Mouse (Mus musculus): ENCODE measurements around the gene Olfr765. TPM values are rescaled to one million over a fixed set of nuclear protein-coding genes. Genes with fewer than 3 reads are reported as not detected.

Gene Olfr765
- total and polyA plus RNA-seq, 3 experiments, result not detected

- 0 out of 4 replicates have a peak, but pooled peaks cover 0 to 3% of the 10 kb centered on the region in 2 experiments for H3K4me1 ChIP-seq (ENCODE audit: control insufficient read depth in 1 of 2, insufficient read depth in 2 of 2)
- no peak for DNase-seq (ENCODE audit: extremely low read depth)
- TF ChIP-seq GABPA (IDR thresholded peaks at IDR 0.05; ENCODE audit: insufficient replicate concordance, low read depth, low read length), result no peak
- TF ChIP-seq RAD21 (IDR thresholded peaks at IDR 0.05; ENCODE audit: low read depth, low read length), result no peak
- no peak for TF ChIP-seq PAX5 (IDR thresholded peaks at IDR 0.05; ENCODE audit: low read length)
- no peak for TF ChIP-seq ZKSCAN1 (IDR thresholded peaks at IDR 0.05; ENCODE audit: borderline replicate concordance, low read depth, low read length)
- no peak for TF ChIP-seq ZNF384 (IDR thresholded peaks at IDR 0.05; ENCODE audit: low read depth, low read length)
- no peak for TF ChIP-seq USF2 (conservative IDR thresholded peaks at IDR 0.05; ENCODE audit: low read depth, low read length)
- H3K4me2 ChIP-seq (ENCODE audit: insufficient read depth, low read depth, poor library complexity, severe bottlenecking), result no peak overlapping the region
- no peaks in the 10 kb centered on the region for H3K9me3 ChIP-seq (replicated peaks; ENCODE audit: low read length)
- H3K27ac ChIP-seq (ENCODE audit: insufficient read depth, low read depth), result no peak overlapping the region
- dilution Hi-C loops (cut with MboI; ENCODE audit: extremely low pct_ligation_motif_present, extremely low pct_unique_long_range_greater_than_20kb, low sequenced_read_pairs) (no loop called here), in situ Hi-C loops (cut with MboI; ENCODE audit: low pct_ligation_motif_present, low pct_unique_long_range_greater_than_20kb, low sequenced_read_pairs) (no loop called here)
- H3K4me3 ChIP-seq (replicated peaks in 1 of 3; ENCODE audit: low read depth in 2 of 3, low read length in 2 of 3, poor library complexity in 1 of 3), result no peak overlapping the region
- H3K36me3 ChIP-seq (replicated peaks in 1 of 2; ENCODE audit: control insufficient read depth in 1 of 2, insufficient read depth in 1 of 2, low read length in 1 of 2), result no peaks in the 10 kb centered on the region
- no peaks in the 10 kb centered on the region for H3K79me2 ChIP-seq (replicated peaks; ENCODE audit: control insufficient read depth, extremely low read depth, insufficient read depth, poor library complexity, severe bottlenecking)
- H3K27me3 ChIP-seq (replicated peaks), result no peaks in the 10 kb centered on the region
- no peak overlapping the region for H3K9ac ChIP-seq (ENCODE audit: insufficient read depth, low read depth)
Observed at GRCm38 (mm10) chr10:128995796-128996195, 54.0 kb downstream of the Olfr765 start.

Other genes with a start within 250 kb of the Olfr765 start
Only the 20 nearest of the 25 such genes appear.
- gene Gdf11, start 158.3 kb downstream of the Olfr765 start, total RNA-seq (2012; rRNA removed), result 4.5 and 5.4 TPM in 2 replicates
- 3.4 and 4.3 TPM in 2 replicates for gene Gdf11, start 158.3 kb downstream of the Olfr765 start, total RNA-seq (2014; rRNA removed)
- 7.3 and 7.4 TPM in 2 replicates for gene Gdf11, start 158.3 kb downstream of the Olfr765 start, polyA plus RNA-seq (2012; ENCODE audit: insufficient read length, low read depth)
- 0.34 TPM in 1 of 2 replicates, not detected in the other for gene Cd63, start 149.0 kb downstream of the Olfr765 start, total RNA-seq (2012; rRNA removed)
- gene Cd63, start 149.0 kb downstream of the Olfr765 start, total RNA-seq (2014; rRNA removed), result not detected in 2 replicates
- gene Cd63, start 149.0 kb downstream of the Olfr765 start, polyA plus RNA-seq (2012; ENCODE audit: insufficient read length, low read depth), result 0.55 TPM in 1 of 2 replicates, not detected in the other
- gene Rdh5, start 127.1 kb downstream of the Olfr765 start, total RNA-seq (2012; rRNA removed), result 2.6 and 4.3 TPM in 2 replicates
- 3.8 and 5.2 TPM in 2 replicates for gene Rdh5, start 127.1 kb downstream of the Olfr765 start, total RNA-seq (2014; rRNA removed)
- gene Rdh5, start 127.1 kb downstream of the Olfr765 start, polyA plus RNA-seq (2012; ENCODE audit: insufficient read length, low read depth), result 4.6 and 6.2 TPM in 2 replicates
- 67.8 and 74.4 TPM in 2 replicates for gene Bloc1s1, start 126.0 kb downstream of the Olfr765 start, total RNA-seq (2012; rRNA removed)
- 33.6 and 34.1 TPM in 2 replicates for gene Bloc1s1, start 126.0 kb downstream of the Olfr765 start, total RNA-seq (2014; rRNA removed)
- gene Bloc1s1, start 126.0 kb downstream of the Olfr765 start, polyA plus RNA-seq (2012; ENCODE audit: insufficient read length, low read depth), result 37.1 and 46.9 TPM in 2 replicates
- gene Itga7, start 116.2 kb downstream of the Olfr765 start, total RNA-seq (2012; rRNA removed), result 0.34 and 0.64 TPM in 2 replicates
- gene Itga7, start 116.2 kb downstream of the Olfr765 start, total RNA-seq (2014; rRNA removed), result 0.14 and 0.55 TPM in 2 replicates
- gene Itga7, start 116.2 kb downstream of the Olfr765 start, polyA plus RNA-seq (2012; ENCODE audit: insufficient read length, low read depth), result 0.63 and 0.74 TPM in 2 replicates
- gene Mettl7b, start 89.0 kb downstream of the Olfr765 start, total RNA-seq (2012; rRNA removed), result not detected in 2 replicates
- gene Mettl7b, start 89.0 kb downstream of the Olfr765 start, total RNA-seq (2014; rRNA removed), result not detected in 2 replicates
- gene Mettl7b, start 89.0 kb downstream of the Olfr765 start, polyA plus RNA-seq (2012; ENCODE audit: insufficient read length, low read depth), result not detected in 2 replicates
- gene Olfr9, start 60.6 kb downstream of the Olfr765 start, total RNA-seq (2012; rRNA removed), result not detected in 2 replicates
- not detected in 2 replicates for gene Olfr9, start 60.6 kb downstream of the Olfr765 start, total RNA-seq (2014; rRNA removed)
- not detected in 2 replicates for gene Olfr9, start 60.6 kb downstream of the Olfr765 start, polyA plus RNA-seq (2012; ENCODE audit: insufficient read length, low read depth)
- gene Olfr763, start 39.2 kb downstream of the Olfr765 start, total RNA-seq (2012; rRNA removed), result not detected in 2 replicates
- gene Olfr763, start 39.2 kb downstream of the Olfr765 start, total RNA-seq (2014; rRNA removed), result not detected in 2 replicates
- not detected in 2 replicates for gene Olfr763, start 39.2 kb downstream of the Olfr765 start, polyA plus RNA-seq (2012; ENCODE audit: insufficient read length, low read depth)
- gene Olfr764-ps1, start 10.1 kb downstream of the Olfr765 start, total RNA-seq (2012; rRNA removed), result not detected in 2 replicates
- gene Olfr764-ps1, start 10.1 kb downstream of the Olfr765 start, total RNA-seq (2014; rRNA removed), result not detected in 2 replicates
- not detected in 2 replicates for gene Olfr764-ps1, start 10.1 kb downstream of the Olfr765 start, polyA plus RNA-seq (2012; ENCODE audit: insufficient read length, low read depth)
- not detected in 2 replicates for gene Olfr766-ps1, start 19.0 kb upstream of the Olfr765 start, total RNA-seq (2012; rRNA removed)
- not detected in 2 replicates for gene Olfr766-ps1, start 19.0 kb upstream of the Olfr765 start, total RNA-seq (2014; rRNA removed)
- not detected in 2 replicates for gene Olfr766-ps1, start 19.0 kb upstream of the Olfr765 start, polyA plus RNA-seq (2012; ENCODE audit: insufficient read length, low read depth)
- not detected in 2 replicates for gene Olfr767, start 32.9 kb upstream of the Olfr765 start, total RNA-seq (2012; rRNA removed)
- gene Olfr767, start 32.9 kb upstream of the Olfr765 start, total RNA-seq (2014; rRNA removed), result not detected in 2 replicates
- not detected in 2 replicates for gene Olfr767, start 32.9 kb upstream of the Olfr765 start, polyA plus RNA-seq (2012; ENCODE audit: insufficient read length, low read depth)
- not detected in 2 replicates for gene Olfr768, start 49.4 kb upstream of the Olfr765 start, total RNA-seq (2012; rRNA removed)
- not detected in 2 replicates for gene Olfr768, start 49.4 kb upstream of the Olfr765 start, total RNA-seq (2014; rRNA removed)
- gene Olfr768, start 49.4 kb upstream of the Olfr765 start, polyA plus RNA-seq (2012; ENCODE audit: insufficient read length, low read depth), result not detected in 2 replicates
- not detected in 2 replicates for gene Olfr769, start 67.9 kb upstream of the Olfr765 start, total RNA-seq (2012; rRNA removed)
- gene Olfr769, start 67.9 kb upstream of the Olfr765 start, total RNA-seq (2014; rRNA removed), result not detected in 2 replicates
- not detected in 2 replicates for gene Olfr769, start 67.9 kb upstream of the Olfr765 start, polyA plus RNA-seq (2012; ENCODE audit: insufficient read length, low read depth)
- gene Olfr770, start 89.0 kb upstream of the Olfr765 start, total RNA-seq (2012; rRNA removed), result not detected in 2 replicates
- gene Olfr770, start 89.0 kb upstream of the Olfr765 start, total RNA-seq (2014; rRNA removed), result not detected in 2 replicates
- gene Olfr770, start 89.0 kb upstream of the Olfr765 start, polyA plus RNA-seq (2012; ENCODE audit: insufficient read length, low read depth), result not detected in 2 replicates
- not detected in 2 replicates for gene Olfr771, start 114.8 kb upstream of the Olfr765 start, total RNA-seq (2012; rRNA removed)
- not detected in 2 replicates for gene Olfr771, start 114.8 kb upstream of the Olfr765 start, total RNA-seq (2014; rRNA removed)
- gene Olfr771, start 114.8 kb upstream of the Olfr765 start, polyA plus RNA-seq (2012; ENCODE audit: insufficient read length, low read depth), result not detected in 2 replicates
- not detected in 2 replicates for gene Olfr772, start 127.9 kb upstream of the Olfr765 start, total RNA-seq (2012; rRNA removed)
- not detected in 2 replicates for gene Olfr772, start 127.9 kb upstream of the Olfr765 start, total RNA-seq (2014; rRNA removed)
- not detected in 2 replicates for gene Olfr772, start 127.9 kb upstream of the Olfr765 start, polyA plus RNA-seq (2012; ENCODE audit: insufficient read length, low read depth)
- gene Olfr773, start 137.4 kb upstream of the Olfr765 start, total RNA-seq (2012; rRNA removed), result not detected in 2 replicates
- gene Olfr773, start 137.4 kb upstream of the Olfr765 start, total RNA-seq (2014; rRNA removed), result not detected in 2 replicates
- not detected in 2 replicates for gene Olfr773, start 137.4 kb upstream of the Olfr765 start, polyA plus RNA-seq (2012; ENCODE audit: insufficient read length, low read depth)
- not detected in 2 replicates for gene Olfr774, start 186.2 kb upstream of the Olfr765 start, total RNA-seq (2012; rRNA removed)
- not detected in 2 replicates for gene Olfr774, start 186.2 kb upstream of the Olfr765 start, total RNA-seq (2014; rRNA removed)
- not detected in 2 replicates for gene Olfr774, start 186.2 kb upstream of the Olfr765 start, polyA plus RNA-seq (2012; ENCODE audit: insufficient read length, low read depth)
- gene Olfr775, start 198.4 kb upstream of the Olfr765 start, total RNA-seq (2012; rRNA removed), result not detected in 2 replicates
- not detected in 2 replicates for gene Olfr775, start 198.4 kb upstream of the Olfr765 start, total RNA-seq (2014; rRNA removed)
- gene Olfr775, start 198.4 kb upstream of the Olfr765 start, polyA plus RNA-seq (2012; ENCODE audit: insufficient read length, low read depth), result not detected in 2 replicates
- not detected in 2 replicates for gene Olfr776, start 209.1 kb upstream of the Olfr765 start, total RNA-seq (2012; rRNA removed)
- gene Olfr776, start 209.1 kb upstream of the Olfr765 start, total RNA-seq (2014; rRNA removed), result not detected in 2 replicates
- gene Olfr776, start 209.1 kb upstream of the Olfr765 start, polyA plus RNA-seq (2012; ENCODE audit: insufficient read length, low read depth), result not detected in 2 replicates